Mouse (Mus musculus) thymus, postnatal 0 days (tissue): ENCODE results near the gene Casp3. TPM values are rescaled to one million over a fixed set of nuclear protein-coding genes. Genes with fewer than 3 reads are reported as not detected.

Source experiments
- DNase-seq: peaks from one replicate; pipeline ENCODE4 v3.0.0-alpha.2; 2015; ENCODE audit warnings: low spot score
- polyA plus RNA-seq: library from polyadenylated mRNA; unstranded; fragments of >200 nt; fragmentation: Nextera tagmentation; extraction: Ambion mirVana; gene quantifications from 2 replicates; pipeline ENCODE4 v1.2.1, GENCODE M21; 2015

The Casp3 gene
- polyA plus RNA-seq, 1 experiment from 2014 or later: 82.5 TPM

GRCm38 (mm10) chr8:46680671-46681365, 63.7 kb downstream of the Casp3 start:
- DNase-seq: no peak

- peak; percentile 93 for DNase-seq
Observed at GRCm38 (mm10) chr8:46686664-46687336, 69.7 kb downstream of the Casp3 start.

Other genes starting within 250 kb of the Casp3 start
- 6.6 and 8.4 TPM in 2 replicates for gene Acsl1, start 146.3 kb upstream of the Casp3 start, polyA plus RNA-seq
- gene Cenpu, start 65.3 kb upstream of the Casp3 start, polyA plus RNA-seq: 15.5 and 16.3 TPM in 2 replicates
- gene Primpol, start 79 bp upstream of the Casp3 start, polyA plus RNA-seq: 15.1 and 16.9 TPM in 2 replicates
- gene Irf2, start 122.4 kb downstream of the Casp3 start, polyA plus RNA-seq: 54.9 and 57.8 TPM in 2 replicates